Mouse (Mus musculus) lung, adult 2 months (tissue): ENCODE measurements at regions not wholly inside any gene's neighbourhood (a gene's known extent, or its start where the extent isn't known, plus 50 kb on each side); places are given as distances from the start of the nearest gene placed in this dataset.

ENCODE experiments used
- DNase-seq: peaks from one replicate; pipeline ENCODE4 v3.0.0; 2022
- H3K4me1 ChIP-seq: fragments of 200-500 bp; 2 replicates; pipeline ENCODE4 v1.6.1; 2011; ENCODE audit warnings: low read length; ENCODE audit not compliant: control insufficient read depth, insufficient read depth
- H3K4me3 ChIP-seq: fragments of 200-500 bp; replicated peaks from 2 replicates; pipeline ENCODE3; 2011; ENCODE audit warnings: low read depth, mild to moderate bottlenecking, control low read depth, low read length; ENCODE audit errors: extremely low read depth
- CTCF ChIP-seq: fragments of 200-500 bp; IDR thresholded peaks from 2 replicates; pipeline ENCODE4 v1.5.1; 2011; ENCODE audit warnings: mild to moderate bottlenecking, low read length, control low read depth; ENCODE audit not compliant: insufficient read depth
- POLR2A ChIP-seq: fragments of 200-500 bp; IDR thresholded peaks from 2 replicates; pipeline ENCODE4 v1.6.1; 2011; ENCODE audit warnings: low read depth, mild to moderate bottlenecking, control low read depth, low read length, borderline replicate concordance; ENCODE audit errors: extremely low read depth
- WGBS: fragments of 180-500 bp; shearing (Covaris S2); methylation state at CpG from one replicate; pipeline ENCODE4 v1.1.7; 2018; 5-methylcytosine and 5-hydroxymethylcytosine counted together

DNA sequence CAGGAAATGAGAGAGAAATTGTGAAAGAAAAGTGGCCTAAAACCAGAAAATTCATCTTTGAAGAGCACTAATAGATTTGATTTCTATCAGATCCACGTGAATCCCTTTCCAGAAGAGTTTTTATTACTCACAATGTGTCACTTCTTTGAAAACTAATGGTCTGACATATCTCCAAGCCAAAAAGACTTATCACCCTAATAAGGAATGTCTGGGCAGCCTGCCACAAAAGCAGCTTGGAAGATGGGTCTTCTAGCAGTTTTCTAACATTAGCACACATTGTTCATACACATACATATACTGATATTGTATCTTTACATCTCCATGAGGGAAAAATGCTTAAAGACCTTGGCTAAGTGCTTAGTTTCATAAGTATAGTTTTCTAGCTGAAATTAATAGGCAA, 337.8 kb upstream of the Cd180 start:
- no peak for DNase-seq
- no peak for TF ChIP-seq POLR2A
- no peak for TF ChIP-seq CTCF
- 29% methylated on average over 1 of the region's 1 CpGs for WGBS

DNA sequence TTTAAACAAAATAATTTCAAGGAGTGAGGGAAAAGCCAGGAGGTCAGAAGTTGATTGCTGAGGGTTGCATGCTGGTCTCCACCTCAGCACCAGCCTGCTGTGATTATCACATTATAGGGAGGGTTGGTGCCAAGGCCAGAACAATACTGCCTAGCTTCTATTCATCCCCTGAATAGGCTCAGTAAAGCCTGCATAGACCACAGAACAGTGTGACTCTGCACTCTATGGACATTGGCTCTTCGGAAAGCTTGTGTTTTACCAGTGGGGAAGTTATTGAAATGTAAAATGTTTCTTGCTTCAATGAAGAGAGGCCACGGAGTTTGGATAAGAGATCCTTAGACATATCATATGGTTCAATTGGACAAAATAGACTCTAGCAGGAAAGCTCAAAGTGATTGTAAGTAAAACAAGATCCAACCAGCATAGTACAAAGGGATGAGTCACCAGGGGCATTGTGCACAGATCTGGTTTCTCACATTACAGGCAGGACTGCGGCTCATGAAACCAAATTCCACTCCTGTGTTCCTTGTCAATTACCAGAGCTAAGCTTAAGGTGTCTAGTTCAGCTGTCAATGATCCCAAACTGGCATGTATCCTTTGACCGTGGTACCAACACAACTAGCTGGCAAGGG, 320.8 kb upstream of the Cd180 start:
- H3K4me1 ChIP-seq, result no peaks in the 10 kb centered on the region
- no peak for TF ChIP-seq CTCF
- no peak for TF ChIP-seq POLR2A
- H3K4me3 ChIP-seq, result no peak overlapping the region
- DNase-seq, result no peak
- WGBS, result 85% methylated on average over 4 of the region's 4 CpGs

More for the DNA sequence above, 337.8 kb upstream of the Cd180 start:
- Histone ChIP-seq H3K4me1 (no peaks in the 10 kb centered on the region), H3K4me3 (no peak overlapping the region)

DNA sequence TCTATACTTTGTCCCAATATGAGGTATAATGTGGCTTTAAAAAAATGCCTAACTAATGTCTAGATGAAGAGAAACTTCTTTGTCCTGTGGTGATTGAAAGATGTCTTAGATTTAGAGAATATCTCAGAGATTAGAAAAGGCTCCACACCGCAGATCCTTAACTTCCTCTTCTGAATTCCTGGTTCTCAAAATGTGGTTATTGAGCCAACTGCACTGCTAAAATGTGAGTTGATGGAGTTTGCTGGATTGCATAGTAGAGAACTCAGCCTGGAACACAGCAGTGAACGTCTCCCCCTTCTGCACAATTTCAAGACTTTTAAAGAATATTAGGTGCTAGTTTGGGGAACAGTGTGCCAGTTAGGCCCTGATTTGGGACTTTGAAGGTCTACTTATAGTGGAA, 312.7 kb upstream of the Cd180 start:
- no peak for DNase-seq
- TF ChIP-seq CTCF, result no peak
- TF ChIP-seq POLR2A, result no peak
- no peaks in the 10 kb centered on the region for H3K4me1 ChIP-seq
- no peak overlapping the region for H3K4me3 ChIP-seq
- WGBS, result 58% methylated on average over 2 of the region's 2 CpGs

DNA sequence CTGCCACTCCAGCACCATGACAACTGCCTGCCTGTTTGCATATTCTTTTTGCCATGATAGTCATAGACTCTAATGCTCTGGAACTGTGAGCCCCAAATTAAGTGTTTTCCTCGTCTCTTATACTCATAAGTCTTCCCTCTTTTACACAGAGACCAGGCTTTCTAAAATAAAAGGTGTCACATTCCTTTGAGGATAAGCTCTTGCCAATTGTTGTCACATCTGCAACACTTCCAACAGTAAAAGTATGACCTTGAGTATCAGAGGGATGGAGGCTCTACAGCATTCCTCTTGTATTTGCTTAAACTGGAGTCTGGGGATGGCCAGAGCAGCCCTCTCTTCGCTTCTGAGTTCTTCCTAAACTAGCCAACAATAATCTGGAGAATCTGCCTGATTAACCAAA, 301.4 kb upstream of the Cd180 start:
- no peak for DNase-seq
- Histone ChIP-seq H3K4me3 (no peak overlapping the region), H3K4me1 (no peaks in the 10 kb centered on the region)
- TF ChIP-seq CTCF (no peak), POLR2A (no peak)
- WGBS, result 70% methylated on average over 2 of the region's 2 CpGs

DNA sequence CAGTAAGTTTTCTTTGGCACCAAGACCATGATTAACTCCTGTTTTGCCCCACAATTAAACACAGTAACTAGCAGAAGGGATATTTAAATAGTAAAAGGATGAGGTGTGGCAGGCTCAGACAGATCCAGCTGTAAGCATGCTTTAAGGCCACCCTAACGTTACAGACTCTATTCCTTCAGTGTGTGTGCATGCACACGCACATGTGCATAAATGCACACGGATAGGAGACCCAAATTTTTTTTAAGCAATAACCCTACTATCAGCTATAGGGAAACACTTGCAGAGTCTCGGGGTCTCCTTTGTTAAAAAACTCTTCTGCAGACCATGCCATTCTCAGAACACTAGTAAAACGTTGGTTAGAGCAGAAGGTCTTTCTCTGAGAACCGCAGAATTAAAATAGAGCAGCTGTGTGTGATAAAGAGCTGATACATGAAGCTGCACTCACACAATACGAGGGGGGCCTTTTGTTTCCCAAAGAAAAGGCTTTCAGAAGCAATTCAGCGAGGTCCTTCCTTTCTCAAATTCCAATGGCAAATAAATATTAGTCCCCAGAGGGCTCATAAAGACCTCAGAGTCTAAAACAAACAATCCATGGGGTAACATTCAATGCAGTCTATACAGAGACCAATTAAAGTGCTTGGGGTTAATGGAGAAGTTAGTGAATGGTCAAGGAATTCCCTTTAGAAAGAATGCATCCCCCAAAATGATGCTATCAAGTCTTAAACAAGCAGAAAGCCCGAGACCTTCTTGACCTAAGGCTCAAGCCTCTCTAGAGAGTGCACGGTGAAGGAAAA, 300.3 kb upstream of the Cd180 start:
- WGBS, result 66% methylated on average over 10 of the region's 10 CpGs
- DNase-seq, result no peak
- TF ChIP-seq CTCF, result no peak
- TF ChIP-seq POLR2A, result no peak
- Histone ChIP-seq H3K4me1 (no peaks in the 10 kb centered on the region), H3K4me3 (no peak overlapping the region)

DNA sequence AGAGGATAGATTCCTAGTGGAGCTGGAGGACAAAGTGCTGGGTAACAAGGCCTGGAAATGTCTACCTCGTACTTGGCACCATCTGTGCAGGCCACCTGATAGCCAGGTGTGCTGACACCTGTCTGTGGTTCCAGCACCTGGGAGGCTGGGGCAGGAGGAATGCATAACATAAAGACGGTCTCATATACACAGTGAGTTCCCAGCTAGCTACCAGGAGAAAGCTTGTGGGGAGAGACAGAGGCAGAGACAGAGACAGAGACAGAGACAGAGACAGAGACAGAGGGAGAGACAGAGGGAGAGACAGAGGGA, 299.7 kb upstream of the Cd180 start:
- TF ChIP-seq POLR2A (no peak), CTCF (no peak)
- Histone ChIP-seq H3K4me1 (no peaks in the 10 kb centered on the region), H3K4me3 (no peak overlapping the region)
- DNase-seq, result no peak
- 69% methylated on average over 2 of the region's 2 CpGs for WGBS

DNA sequence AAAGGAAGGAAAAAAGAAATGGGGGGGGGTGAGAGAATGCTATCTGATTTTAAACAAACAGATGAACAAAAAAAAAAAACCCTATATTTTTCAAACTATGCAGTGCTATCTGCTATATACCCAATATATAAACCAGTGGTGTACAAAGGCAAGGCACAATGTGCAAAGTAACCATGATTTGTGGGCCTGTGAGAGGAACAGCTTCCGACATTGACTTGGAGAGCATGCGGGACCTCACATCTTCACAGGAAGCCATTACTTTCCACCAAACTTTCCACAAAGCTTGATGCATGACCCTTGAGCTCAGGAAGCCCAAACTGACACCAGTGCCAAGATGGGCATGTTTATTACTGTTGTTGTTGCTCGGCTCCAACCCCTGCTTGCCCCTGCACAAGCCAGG, 299.3 kb upstream of the Cd180 start:
- H3K4me1 ChIP-seq, result no peaks in the 10 kb centered on the region
- 75% methylated on average over 3 of the region's 3 CpGs for WGBS
- DNase-seq, result no peak
- no peak overlapping the region for H3K4me3 ChIP-seq
- TF ChIP-seq CTCF (no peak), POLR2A (no peak)

DNA sequence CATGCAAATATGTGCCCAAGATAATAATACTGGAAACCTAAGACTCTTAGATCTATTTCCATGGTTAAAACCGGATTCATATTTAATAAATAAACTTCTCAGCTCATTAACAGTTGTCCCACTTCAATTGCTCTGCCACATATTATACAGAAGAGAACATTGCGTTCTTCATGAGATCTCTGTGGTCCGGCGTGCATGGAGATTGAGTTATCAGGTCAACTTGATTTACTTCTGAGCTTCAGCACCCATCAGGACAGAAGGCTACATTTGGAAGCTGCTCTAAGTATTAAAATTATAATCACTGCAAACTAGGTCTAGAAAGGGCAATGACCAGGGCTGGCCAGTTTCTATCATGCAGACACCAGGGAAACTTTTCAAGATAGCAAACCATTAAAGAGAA, 295.9 kb upstream of the Cd180 start:
- no peak for DNase-seq
- H3K4me3 ChIP-seq, result no peak overlapping the region
- H3K4me1 ChIP-seq, result no peaks in the 10 kb centered on the region
- 88% methylated on average over 4 of the region's 4 CpGs for WGBS
- no peak for TF ChIP-seq CTCF
- no peak for TF ChIP-seq POLR2A

DNA sequence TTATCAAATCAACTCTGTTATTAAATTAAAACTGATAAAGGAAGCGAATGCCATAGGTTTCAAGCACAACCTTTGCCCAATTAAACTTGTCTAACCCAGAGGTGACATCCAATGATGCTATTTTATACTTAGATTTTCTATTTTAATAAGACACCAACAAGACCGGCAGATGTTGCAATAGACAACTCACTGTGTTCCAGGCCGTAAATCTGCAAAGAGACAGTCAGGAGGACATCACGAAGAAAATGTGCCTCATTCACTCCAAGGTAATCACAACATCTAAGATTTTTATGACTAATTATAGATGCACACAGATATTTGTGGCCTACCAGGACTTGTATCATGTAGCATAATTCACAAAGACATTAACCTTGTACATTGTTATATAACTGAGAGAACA, 281.5 kb upstream of the Cd180 start:
- Histone ChIP-seq H3K4me1 (no peaks in the 10 kb centered on the region), H3K4me3 (no peak overlapping the region)
- WGBS, result 81% methylated on average over 4 of the region's 4 CpGs
- no peak for TF ChIP-seq CTCF
- no peak for TF ChIP-seq POLR2A
- no peak for DNase-seq

DNA sequence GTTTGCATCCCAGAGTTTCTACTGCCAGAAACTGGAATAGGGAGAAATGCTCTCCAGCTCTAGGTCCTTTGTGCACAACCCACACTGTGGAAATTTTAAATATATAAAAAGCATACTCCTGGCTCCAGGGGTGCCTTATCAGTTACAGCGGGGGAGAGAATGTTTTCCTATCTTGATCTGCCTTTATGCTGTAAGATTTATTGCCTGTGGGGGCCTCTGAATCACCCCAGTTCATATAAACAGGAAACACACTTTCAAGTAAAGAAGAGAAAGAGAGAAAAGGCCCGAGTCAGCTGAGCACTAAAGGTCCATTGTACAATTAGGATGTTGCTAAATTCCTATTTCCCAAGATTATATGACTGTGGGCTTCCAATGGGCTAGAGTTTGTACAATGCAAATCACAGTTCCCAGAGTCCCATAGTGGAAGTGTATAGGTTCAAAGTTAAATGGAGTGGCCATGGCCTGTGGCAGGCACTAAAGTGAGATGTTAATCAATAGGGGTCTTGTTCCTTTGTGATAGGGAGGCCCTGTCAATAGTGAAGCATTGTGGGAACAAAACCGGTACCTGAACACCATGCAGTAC, 258.9 kb upstream of the Cd180 start:
- TF ChIP-seq POLR2A (no peak), CTCF (no peak)
- no peaks in the 10 kb centered on the region for H3K4me1 ChIP-seq
- H3K4me3 ChIP-seq, result no peak overlapping the region
- 37% methylated on average over 3 of the region's 3 CpGs for WGBS
- no peak for DNase-seq
